Mouse (Mus musculus) layer of hippocampus, adult 8-10 months (tissue): ENCODE data around the gene Ttc17. TPM values are rescaled to one million over a fixed set of nuclear protein-coding genes. Genes with fewer than 3 reads are reported as not detected.

Experiments
- DNase-seq, 2 experiments: peaks; one replicate each; pipeline ENCODE4 v3.0.0; 2022; ENCODE audit warnings: low spot score in 2 of 2
- total RNA-seq, 4 experiments: library from RNA; stranded (reverse); gene quantifications; 2 replicates each; pipeline ENCODE4 v1.2.4; 2022

Gene Ttc17
- total RNA-seq, 4 experiments from 2014 or later, result 37.3 to 39.9 (median 38.4) TPM

DNA sequence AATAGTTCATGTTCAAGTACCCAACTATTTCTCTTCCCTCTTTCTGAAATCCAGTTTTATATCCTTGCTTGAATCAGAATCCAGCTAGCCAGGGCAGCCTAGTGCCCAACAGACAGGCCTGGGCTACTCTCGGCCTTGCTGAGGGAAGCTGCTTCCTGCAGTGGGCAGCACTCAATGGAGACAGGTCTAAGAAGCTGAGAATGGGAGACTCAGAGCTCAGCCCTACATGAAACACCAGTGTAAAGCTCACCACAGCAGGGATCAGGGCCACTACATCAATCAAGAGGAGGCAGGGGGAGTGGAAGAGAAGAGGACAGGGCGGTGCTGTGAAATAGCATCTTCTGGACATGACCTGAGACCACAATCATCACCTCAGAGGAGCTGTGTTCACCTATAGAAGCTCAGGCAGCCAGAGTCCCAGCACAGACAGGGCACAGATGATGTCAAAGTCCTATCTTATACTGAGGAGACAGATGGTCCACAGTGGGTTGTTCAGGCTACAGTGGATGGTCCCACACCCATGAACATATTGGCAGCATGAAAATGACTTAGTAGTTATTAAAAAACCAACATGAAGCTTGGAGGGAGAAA lies 25.3 kb downstream of the Ttc17 start:
- no peak for DNase-seq

GRCm38 (mm10) chr2:94378678-94379077 lies 27.8 kb downstream of the Ttc17 start:
- DNase-seq, result no peak

GRCm38 (mm10) chr2:94371093-94371492 lies 35.4 kb downstream of the Ttc17 start:
- no peak for DNase-seq

- no peak for DNase-seq
These were observed 42.7 kb downstream of the Ttc17 start for GRCm38 (mm10) chr2:94363821-94364220.

GRCm38 (mm10) chr2:94360398-94360973 lies 46.0 kb downstream of the Ttc17 start:
- DNase-seq, result no peak

- no peak for DNase-seq
These were observed 58.3 kb downstream of the Ttc17 start for GRCm38 (mm10) chr2:94348165-94348591.

DNA sequence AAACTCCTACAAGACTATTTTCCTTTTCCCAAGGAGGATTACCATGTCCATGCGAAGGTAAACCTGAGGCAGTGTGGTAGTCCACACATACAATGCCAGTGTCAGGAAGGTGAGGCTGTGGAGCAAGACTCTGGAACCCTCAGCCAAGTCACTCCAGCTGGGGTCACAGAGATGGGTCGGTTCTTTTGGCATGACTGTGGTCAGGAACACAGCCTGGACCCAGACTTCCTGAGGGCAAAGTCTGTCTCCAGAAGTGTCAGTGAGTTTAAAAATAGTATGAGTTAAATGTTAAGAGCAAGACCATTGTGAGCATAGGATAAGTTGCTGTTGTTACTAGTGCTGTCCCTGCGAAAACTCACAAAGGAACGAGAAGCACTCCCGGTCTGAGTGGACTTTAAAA lies 59.7 kb downstream of the Ttc17 start:
- no peak for DNase-seq

GRCm38 (mm10) chr2:94344624-94345023 lies 61.9 kb downstream of the Ttc17 start:
- no peak for DNase-seq

- no peak for DNase-seq
These were observed 62.9 kb downstream of the Ttc17 start for GRCm38 (mm10) chr2:94343290-94344285.

- DNase-seq, result no peak
These were observed 65.7 kb downstream of the Ttc17 start for GRCm38 (mm10) chr2:94340769-94341168.

GRCm38 (mm10) chr2:94339495-94339894 lies 67.0 kb downstream of the Ttc17 start:
- DNase-seq, result no peak

- peak; percentile 72 to 76 for DNase-seq
These were observed 70.2 kb downstream of the Ttc17 start for GRCm38 (mm10) chr2:94336336-94336735.

- no peak for DNase-seq
These were observed 71.8 kb downstream of the Ttc17 start for GRCm38 (mm10) chr2:94334742-94335046.

- DNase-seq, result no peak
These were observed 72.4 kb downstream of the Ttc17 start for GRCm38 (mm10) chr2:94333841-94334741.

DNA sequence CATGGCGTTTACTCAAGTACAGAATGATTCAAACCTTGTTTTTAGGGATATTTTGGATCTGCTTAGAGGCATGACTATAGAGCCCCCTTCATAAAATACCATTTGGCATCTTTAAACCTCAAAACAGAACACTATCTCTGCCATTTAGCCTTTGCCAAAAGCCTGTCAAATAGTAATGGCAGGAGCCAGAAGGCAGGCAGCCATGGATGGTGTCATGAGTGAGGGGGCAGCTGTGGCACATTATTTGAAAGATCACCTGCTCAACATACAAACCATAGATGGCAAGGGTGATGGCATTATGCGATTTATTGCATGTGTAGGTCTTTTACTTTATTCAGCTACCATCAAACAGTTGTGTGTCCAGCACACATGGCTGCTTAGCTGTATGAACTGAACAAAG lies 73.4 kb downstream of the Ttc17 start:
- no peak for DNase-seq

DNA sequence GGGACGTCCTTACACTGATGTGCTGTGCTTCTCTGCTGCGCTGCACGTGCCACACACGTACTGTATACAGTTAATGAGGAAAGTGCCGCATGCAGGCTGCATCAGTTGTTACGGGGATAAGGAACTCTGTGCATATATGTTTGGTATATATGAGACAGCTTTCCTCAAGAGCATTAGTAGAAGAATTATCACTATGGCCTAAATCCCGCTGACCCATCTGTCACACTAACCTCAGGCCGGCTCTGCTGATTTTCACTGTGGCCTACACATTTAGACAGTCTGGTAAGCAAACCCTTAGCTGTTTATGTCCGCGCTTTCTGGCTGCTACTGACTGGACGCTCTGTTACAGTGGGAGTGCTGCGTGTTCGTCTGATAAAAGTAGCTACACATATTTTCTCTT lies 77.2 kb downstream of the Ttc17 start:
- no peak for DNase-seq

DNA sequence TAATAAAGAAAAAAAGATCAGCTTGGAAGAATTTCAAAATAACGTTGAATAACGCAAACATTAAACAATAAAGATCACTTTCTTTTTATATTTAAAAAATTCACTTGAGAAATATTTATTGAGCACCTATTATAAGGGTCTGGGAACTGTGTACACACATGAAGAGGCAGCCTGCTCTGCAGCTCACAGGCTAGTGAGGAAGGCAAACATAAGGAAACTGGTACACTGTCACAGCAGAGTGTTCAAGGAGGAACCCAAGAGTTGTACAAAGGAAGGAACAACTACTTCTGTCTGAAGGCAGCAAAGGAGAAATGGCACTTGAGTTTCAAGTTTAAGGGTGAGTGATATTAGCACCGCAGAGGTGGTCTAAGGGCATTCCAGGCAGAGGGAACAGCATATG lies 78.7 kb downstream of the Ttc17 start:
- DNase-seq, result no peak

DNA sequence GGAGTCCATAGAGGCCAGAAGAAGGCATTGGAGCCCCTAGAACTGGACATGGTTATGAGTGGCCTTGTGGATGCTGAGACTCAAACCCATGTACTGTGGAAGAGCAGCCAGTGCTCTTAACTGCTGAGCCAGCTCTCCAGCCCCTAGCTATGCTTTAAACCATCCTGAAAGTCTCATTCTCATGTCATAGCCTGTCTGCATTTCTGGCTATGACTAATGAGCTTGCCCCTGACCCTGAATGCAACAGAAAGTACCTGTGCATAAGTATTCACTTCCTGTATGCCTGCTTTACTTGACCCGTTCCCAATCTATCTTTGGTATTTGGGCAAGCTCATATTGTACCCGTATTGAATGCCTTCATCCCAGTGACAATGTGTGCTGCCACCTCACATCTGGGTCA lies 86.7 kb downstream of the Ttc17 start:
- no peak for DNase-seq

DNA sequence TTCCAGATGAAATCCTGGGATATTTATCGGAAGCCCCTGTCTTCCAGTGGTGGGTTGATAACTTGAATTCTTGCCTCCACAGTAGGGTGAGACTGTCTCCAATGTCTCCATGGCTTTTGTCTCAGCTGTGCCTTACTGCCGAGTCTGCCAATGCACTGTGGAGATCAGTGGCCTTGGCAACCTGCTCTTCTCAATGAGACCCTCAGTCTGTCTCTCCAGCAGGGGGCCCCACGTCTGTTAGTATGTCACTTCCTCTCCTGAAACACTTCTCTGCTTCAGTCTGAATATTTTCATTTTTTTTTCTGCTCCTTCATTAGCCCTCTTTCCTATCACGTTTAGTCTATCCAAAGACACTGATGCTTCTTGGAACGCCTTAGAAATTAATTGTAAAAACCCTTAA lies 90.0 kb downstream of the Ttc17 start:
- no peak for DNase-seq

- DNase-seq, result no peak
These were observed 102.5 kb downstream of the Ttc17 start for GRCm38 (mm10) chr2:94303984-94304383.

GRCm38 (mm10) chr2:94302393-94302792 lies 104.1 kb downstream of the Ttc17 start:
- no peak for DNase-seq
